Mouse (Mus musculus) forebrain, postnatal 0 days (tissue): ENCODE results near the gene Ip6k1. TPM values are rescaled to one million over a fixed set of nuclear protein-coding genes. Genes with fewer than 3 reads are reported as not detected.

Source experiments
- ATAC-seq: fragments of 200-750 bp; cut with Nextera tagmentation; 2 replicates; pipeline ENCODE4 v1.8.0; 2017; ENCODE audit warnings: mild to moderate bottlenecking, moderate library complexity
- DNase-seq: peaks from one replicate; pipeline ENCODE4 v3.0.0-alpha.2; 2015
- H3K27ac ChIP-seq: fragments of 300-500 bp; sonication (generic); 2 replicates; pipeline ENCODE4 v1.5.1; 2014; ENCODE audit warnings: low read depth, mild to moderate bottlenecking, antibody characterized with exemption, low read length, moderate library complexity, mixed read lengths
- H3K27me3 ChIP-seq: fragments of 300-500 bp; sonication (generic); 2 replicates; pipeline ENCODE4 v1.6.1; 2014; ENCODE audit warnings: mild to moderate bottlenecking, low read length, mixed read lengths; ENCODE audit not compliant: insufficient read depth
- H3K36me3 ChIP-seq: fragments of 300-500 bp; sonication (generic); 2 replicates; pipeline ENCODE4 v1.6.1; 2014; ENCODE audit warnings: mild to moderate bottlenecking, moderate library complexity; ENCODE audit not compliant: insufficient read depth
- H3K4me1 ChIP-seq: fragments of 300-500 bp; sonication (generic); 2 replicates; pipeline ENCODE4 v1.6.1; 2014; ENCODE audit warnings: antibody characterized with exemption; ENCODE audit not compliant: insufficient read depth
- H3K4me2 ChIP-seq: fragments of 300-500 bp; sonication (generic); 2 replicates; pipeline ENCODE4 v1.6.1; 2014; ENCODE audit warnings: low read depth, mild to moderate bottlenecking, moderate library complexity
- H3K4me3 ChIP-seq: fragments of 300-500 bp; sonication (generic); 2 replicates; pipeline ENCODE4 v1.5.1; 2014; ENCODE audit warnings: low read depth, low read length, mixed read lengths
- H3K9ac ChIP-seq: fragments of 300-500 bp; sonication (generic); 2 replicates; pipeline ENCODE4 v1.6.1; 2014; ENCODE audit warnings: mild to moderate bottlenecking
- H3K9me3 ChIP-seq: fragments of 300-500 bp; sonication (generic); 2 replicates; pipeline ENCODE4 v1.6.1; 2016; ENCODE audit warnings: low read length
- CTCF ChIP-seq: sonication (generic); IDR thresholded peaks from 2 replicates; pipeline ENCODE4 v1.5.1; 2016; ENCODE audit warnings: antibody characterized with exemption, control low read depth, low read depth
- WGBS: fragments of 180-500 bp; shearing (Covaris S2); extraction: QIAGEN DNeasy Blood & Tissue Kit; methylation state at CpG from one replicate; pipeline ENCODE4 v1.1.7; 2014; 5-methylcytosine and 5-hydroxymethylcytosine counted together
- polyA plus RNA-seq: library from polyadenylated mRNA; unstranded; fragments of >200 nt; fragmentation: Nextera tagmentation; extraction: Ambion mirVana; gene quantifications from 2 replicates; pipeline ENCODE4 v1.2.1, GENCODE M21; 2015
- total RNA-seq: library from RNA; depleted of rRNA; stranded (reverse); fragments of >200 nt; gene quantifications from 2 replicates; pipeline ENCODE4 v1.2.3, GENCODE M21; 2014; rRNA removed

Ip6k1 gene
- total RNA-seq (240 and 251 TPM in 2 replicates), polyA plus RNA-seq (70.5 and 86.9 TPM in 2 replicates)

DNA sequence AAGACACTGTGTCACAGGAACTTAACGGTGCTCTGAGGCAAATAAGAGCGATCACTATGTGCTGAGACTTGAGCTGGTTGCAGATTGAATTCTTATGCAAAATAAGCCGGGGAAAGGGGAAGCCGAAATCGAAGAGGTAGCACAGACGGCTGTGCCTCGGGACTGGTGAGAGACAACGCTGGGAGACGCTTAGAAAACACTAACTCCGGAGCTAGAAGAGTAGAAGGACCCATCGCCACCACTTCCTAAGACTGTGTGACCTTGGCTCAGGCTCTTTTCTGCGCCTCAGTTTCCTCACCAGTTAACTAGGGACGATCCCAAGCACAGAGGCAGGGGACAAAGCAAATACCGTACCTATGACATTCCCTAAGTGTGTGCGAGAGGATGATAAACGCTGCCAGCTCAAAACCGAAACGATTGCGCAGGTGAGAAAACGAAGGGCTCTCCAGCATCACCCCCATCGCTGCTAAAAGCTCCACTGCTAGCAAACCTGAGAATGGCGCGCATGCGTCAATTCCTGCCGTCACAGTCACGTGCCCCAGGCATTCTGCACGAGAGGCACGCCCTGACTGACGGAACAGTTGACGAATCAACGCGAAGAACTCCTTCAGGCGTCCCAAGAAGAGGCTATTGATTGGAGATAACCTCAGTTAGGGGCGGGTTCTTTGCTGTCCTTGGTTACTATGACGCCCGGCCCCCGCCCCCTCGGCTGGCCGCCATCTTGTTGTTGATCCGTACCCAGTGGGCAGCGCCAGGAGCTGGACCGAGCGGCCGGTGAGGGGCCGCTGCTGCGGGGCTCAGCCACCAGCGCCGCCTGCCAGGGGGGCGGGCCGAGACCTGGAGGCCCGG is at the start of gene Ip6k1:
TSS of gene Ip6k1 (plus strand) at position 580 of the 849 bp plus-strand sequence.
- no peak for TF ChIP-seq CTCF
- DNase-seq (peak; percentile 100), ATAC-seq (peak; percentile 100)
- H3K4me3 ChIP-seq: peak within 1 kb of the TSS; percentile 100
- under 1% methylated on average over 51 of the region's 51 CpGs for WGBS
- H3K4me2 ChIP-seq: peak within 1 kb of the TSS; percentile 85
- peak within 1 kb of the TSS; percentile 99 for H3K27ac ChIP-seq
- peaks cover 18% of the 10 kb centered on the region for H3K4me1 ChIP-seq
- H3K9me3 ChIP-seq: no peaks in the 10 kb centered on the region
- H3K9ac ChIP-seq: peak within 1 kb of the TSS; percentile 100
- H3K27me3 ChIP-seq: no peaks in the 10 kb centered on the region
- H3K36me3 ChIP-seq: no peaks in the 10 kb centered on the region

DNA sequence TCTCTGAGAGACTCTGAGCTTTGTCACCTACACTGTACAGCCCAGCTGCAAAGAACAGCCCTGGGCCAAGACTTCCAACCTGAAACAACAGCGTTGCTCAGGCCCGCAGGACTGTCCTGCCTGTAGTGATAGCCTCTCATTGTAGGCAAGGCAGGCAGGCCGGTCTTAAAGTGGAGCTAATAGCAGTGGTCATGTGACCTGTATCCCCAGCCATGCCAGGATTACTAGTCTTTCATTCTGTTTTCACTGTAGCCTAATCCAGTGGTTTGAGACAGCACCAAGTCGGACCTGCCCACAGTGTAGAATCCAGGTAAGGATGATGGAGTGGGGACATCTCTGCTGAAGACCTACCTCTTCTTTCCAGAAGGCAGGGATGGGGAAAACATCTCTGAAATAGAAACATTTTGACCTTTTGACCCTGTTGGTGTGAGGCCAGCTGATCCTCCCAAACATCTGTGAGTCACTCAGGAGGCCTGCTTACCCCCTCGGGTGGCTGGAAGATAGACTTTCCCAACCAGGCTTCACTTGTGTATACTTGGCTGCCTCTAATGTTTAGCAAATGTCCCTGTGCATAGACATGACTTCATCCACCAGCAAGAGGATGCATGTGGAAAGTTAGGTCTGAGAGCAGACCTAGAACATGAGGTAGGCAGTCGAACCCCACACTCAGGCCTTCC is 46.5 kb upstream of the Ip6k1 start:
- Histone ChIP-seq H3K4me2 (no peak overlapping the region), H3K4me3 (no peak overlapping the region), H3K27me3 (no peaks in the 10 kb centered on the region), H3K4me1 (0 out of 2 replicates have a peak, but pooled peaks cover 4% of the 10 kb centered on the region), H3K27ac (no peak overlapping the region), H3K36me3 (peaks cover 10% of the 10 kb centered on the region), H3K9me3 (no peaks in the 10 kb centered on the region), H3K9ac (no peak overlapping the region)
- no peak for TF ChIP-seq CTCF
- DNase-seq: no peak
- 89% methylated on average over 6 of the region's 6 CpGs for WGBS
- no peak for ATAC-seq

DNA sequence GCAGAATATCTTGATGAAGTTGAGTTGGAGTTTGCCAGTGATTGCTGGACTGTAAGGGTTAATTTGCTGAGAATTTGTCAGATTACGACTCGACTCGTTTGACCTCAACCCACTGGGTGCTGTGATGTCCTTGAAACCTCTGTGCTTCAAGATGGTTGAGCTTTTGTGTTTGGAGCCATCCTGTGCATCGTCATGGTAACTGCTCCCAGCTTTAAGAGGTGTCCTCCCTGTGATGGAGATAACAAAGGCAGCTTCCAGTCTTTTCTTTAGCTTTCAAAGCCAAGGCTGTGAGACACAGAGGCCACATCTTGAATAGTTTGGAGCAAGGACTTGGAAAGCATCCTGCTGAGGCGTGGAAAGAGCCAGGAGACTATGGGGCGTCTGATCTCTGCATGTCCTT is 45.2 kb upstream of the Ip6k1 start:
- no peaks in the 10 kb centered on the region for H3K27me3 ChIP-seq
- H3K36me3 ChIP-seq: peaks cover 10% of the 10 kb centered on the region
- TF ChIP-seq CTCF: no peak
- no peak overlapping the region for H3K4me2 ChIP-seq
- no peak overlapping the region for H3K4me3 ChIP-seq
- no peak overlapping the region for H3K9ac ChIP-seq
- DNase-seq: no peak
- peaks cover 17% of the 10 kb centered on the region for H3K4me1 ChIP-seq
- 37% methylated on average over 6 of the region's 6 CpGs for WGBS
- H3K9me3 ChIP-seq: no peaks in the 10 kb centered on the region
- ATAC-seq: no peak
- no peak overlapping the region for H3K27ac ChIP-seq

DNA sequence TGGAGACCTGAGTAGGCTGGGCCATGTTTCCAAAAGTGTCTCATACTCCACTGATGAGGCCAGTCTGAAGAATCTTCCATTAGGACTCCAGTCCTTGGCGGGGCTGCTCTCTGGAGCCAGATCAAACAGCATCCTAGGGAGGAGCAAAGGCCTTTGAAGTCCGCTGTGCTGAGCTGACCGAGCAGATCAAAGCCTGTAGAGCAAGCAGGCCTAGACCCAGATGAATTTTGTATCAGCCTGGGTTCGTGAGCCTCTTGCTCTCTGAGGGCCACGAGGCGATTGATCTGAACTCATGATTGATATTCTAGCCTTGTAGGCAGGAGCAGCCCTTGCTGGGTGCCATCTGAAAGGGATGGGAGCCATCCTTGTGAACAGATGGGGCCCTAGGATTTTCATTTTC is 42.4 kb upstream of the Ip6k1 start:
- no peak overlapping the region for H3K9ac ChIP-seq
- H3K4me1 ChIP-seq: peaks cover 17% of the 10 kb centered on the region
- ATAC-seq: no peak
- no peak for TF ChIP-seq CTCF
- H3K4me2 ChIP-seq: no peak overlapping the region
- DNase-seq: no peak
- H3K27me3 ChIP-seq: no peaks in the 10 kb centered on the region
- H3K36me3 ChIP-seq: peaks cover 13% of the 10 kb centered on the region
- WGBS: 66% methylated on average over 6 of the region's 6 CpGs
- H3K27ac ChIP-seq: 0 out of 2 replicates have a peak overlapping the region, but pooled peaks have one; percentile 84
- H3K4me3 ChIP-seq: no peak overlapping the region
- no peaks in the 10 kb centered on the region for H3K9me3 ChIP-seq

DNA sequence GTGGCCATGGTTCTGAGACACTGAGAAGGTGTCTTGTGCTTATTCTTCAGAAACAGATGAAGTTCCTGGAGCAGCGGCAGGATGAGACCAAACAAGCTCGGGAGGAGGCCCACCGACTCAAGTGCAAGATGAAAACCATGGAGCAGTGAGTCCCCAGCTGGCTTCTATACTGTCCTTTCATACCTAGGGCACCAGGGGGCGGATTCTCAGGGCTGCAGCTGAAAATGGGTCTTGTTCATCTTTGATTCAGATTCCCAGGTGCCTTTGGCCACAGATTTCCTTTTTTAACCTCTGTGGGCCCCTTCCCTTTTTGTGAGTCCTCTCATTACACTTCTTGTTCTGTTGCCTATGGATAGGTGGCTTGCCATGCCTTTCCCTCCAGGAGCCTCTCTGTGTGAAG is 41.4 kb upstream of the Ip6k1 start:
- Histone ChIP-seq H3K4me3 (no peak overlapping the region), H3K27me3 (no peaks in the 10 kb centered on the region), H3K4me2 (peak overlapping the region; percentile 37), H3K9me3 (no peaks in the 10 kb centered on the region), H3K4me1 (peaks cover 17% of the 10 kb centered on the region), H3K27ac (peak overlapping the region; percentile 84), H3K36me3 (peaks cover 13% of the 10 kb centered on the region), H3K9ac (peak overlapping the region; percentile 37; the same call in 1 of the 2 replicates)
- peak; percentile 31 for TF ChIP-seq CTCF
- DNase-seq (no peak), ATAC-seq (0 out of 2 replicates have a peak, but pooled peaks have one; percentile 14)
- 67% methylated on average over 4 of the region's 4 CpGs for WGBS

DNA sequence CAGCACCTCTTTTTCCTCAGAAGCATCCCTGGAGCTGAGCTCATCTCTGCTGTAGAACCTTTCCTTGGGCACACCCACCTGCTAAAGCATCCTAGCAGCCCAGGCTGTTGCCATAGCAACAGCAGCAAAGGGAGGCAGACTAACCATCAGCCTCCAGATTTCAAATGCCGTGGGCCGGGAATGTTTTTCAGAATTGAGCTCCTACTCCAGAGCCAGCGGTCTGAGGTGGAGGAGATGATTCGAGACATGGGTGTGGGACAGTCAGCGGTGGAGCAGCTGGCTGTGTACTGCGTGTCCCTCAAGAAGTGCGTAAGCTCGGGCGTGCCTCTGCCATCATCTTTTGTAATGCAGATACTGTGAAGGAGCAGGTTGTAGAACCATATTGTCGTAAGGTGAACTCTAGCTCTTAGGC is 40.9 kb upstream of the Ip6k1 start:
- 58% methylated on average over 10 of the region's 10 CpGs for WGBS
- DNase-seq: peak; percentile 88
- ATAC-seq: peak; percentile 84
- Histone ChIP-seq H3K4me2 (peak overlapping the region; percentile 37), H3K9me3 (no peaks in the 10 kb centered on the region), H3K36me3 (peaks cover 13% of the 10 kb centered on the region), H3K27ac (peak overlapping the region; percentile 84), H3K4me1 (peaks cover 17% of the 10 kb centered on the region), H3K9ac (peak overlapping the region; percentile 37; the same call in 1 of the 2 replicates), H3K4me3 (0 out of 2 replicates have a peak overlapping the region, but pooled peaks have one; percentile 8), H3K27me3 (no peaks in the 10 kb centered on the region)
- TF ChIP-seq CTCF: no peak
